Mouse (Mus musculus) G1E (cell line): ENCODE measurements around the gene Rab3il1.

ENCODE experiments used
- CTCF ChIP-seq: IDR thresholded peaks from 2 replicates; pipeline ENCODE4 v1.5.1; 2012; ENCODE audit warnings: low read depth, low read length, inconsistent platforms, mixed read lengths
- GATA1 ChIP-seq: IDR thresholded peaks from 2 replicates; pipeline ENCODE4 v1.6.1; 2012; ENCODE audit warnings: borderline replicate concordance, low read length, inconsistent platforms, mixed read lengths
- GATA2 ChIP-seq: IDR thresholded peaks from 2 replicates; pipeline ENCODE4 v1.6.1; 2012; ENCODE audit warnings: low read depth, low read length, inconsistent platforms, borderline replicate concordance
- POLR2AphosphoS5 ChIP-seq: IDR thresholded peaks from 2 replicates; pipeline ENCODE4 v1.6.1; 2012; ENCODE audit warnings: low read depth, low read length, inconsistent platforms; ENCODE audit not compliant: insufficient replicate concordance
- TAL1 ChIP-seq: conservative IDR thresholded peaks from 2 replicates; pipeline ENCODE4 v1.6.1; 2012; ENCODE audit warnings: low read depth, low read length, inconsistent platforms, mixed read lengths

DNA sequence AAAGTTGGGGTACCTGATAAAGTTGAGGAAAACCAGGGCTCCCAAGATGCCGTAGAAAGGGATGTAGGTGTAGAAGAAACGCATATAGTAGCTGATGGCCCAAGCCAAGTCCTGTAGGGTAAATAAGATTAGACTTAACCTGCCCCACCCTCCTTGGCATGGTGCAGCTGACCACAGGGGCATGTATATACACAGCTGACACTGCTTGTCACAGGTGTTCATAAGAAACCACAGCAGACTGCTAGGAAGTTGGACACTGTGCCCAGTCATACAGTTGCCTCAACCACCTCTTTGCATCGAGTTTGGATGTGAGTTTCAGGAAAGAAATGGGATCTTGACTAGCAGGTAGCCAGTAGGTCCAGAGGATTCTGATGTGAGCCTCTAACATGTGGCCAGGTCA, 65.0 kb downstream of the Rab3il1 start:
- no peak for TF ChIP-seq CTCF
- no peak for TF ChIP-seq GATA1
- TF ChIP-seq GATA2: no peak
- no peak for TF ChIP-seq TAL1
- TF ChIP-seq POLR2AphosphoS5: no peak
